Mouse (Mus musculus) liver, embryonic 13.5 days (tissue): ENCODE results near the gene Vipr2. TPM values are rescaled to one million over a fixed set of nuclear protein-coding genes. Genes with fewer than 3 reads are reported as not detected.

Experiments
- ATAC-seq: fragments of 200-750 bp; cut with Nextera tagmentation; 2 replicates; pipeline ENCODE4 v1.8.0; 2017; ENCODE audit warnings: low read depth, mild to moderate bottlenecking, moderate number of reproducible peaks, moderate library complexity
- DNase-seq: peaks from one replicate; pipeline ENCODE4 v3.0.0; 2022
- H3K27ac ChIP-seq: fragments of 300-500 bp; sonication (generic); 2 replicates; pipeline ENCODE4 v1.5.1; 2015; ENCODE audit warnings: moderate library complexity, mild to moderate bottlenecking, inconsistent platforms
- H3K27me3 ChIP-seq: fragments of 300-500 bp; sonication (generic); 2 replicates; pipeline ENCODE4 v1.6.1; 2015; ENCODE audit warnings: mild to moderate bottlenecking, inconsistent platforms
- H3K36me3 ChIP-seq: fragments of 300-500 bp; sonication (generic); 2 replicates; pipeline ENCODE4 v1.6.1; 2015; ENCODE audit warnings: mild to moderate bottlenecking, inconsistent platforms
- H3K4me1 ChIP-seq: fragments of 300-500 bp; sonication (generic); replicated peaks from 2 replicates; pipeline ENCODE4 v1.6.1; 2015; ENCODE audit warnings: inconsistent platforms
- H3K4me2 ChIP-seq: fragments of 300-500 bp; sonication (generic); 2 replicates; pipeline ENCODE4 v1.6.1; 2015; ENCODE audit warnings: inconsistent platforms, mild to moderate bottlenecking, moderate library complexity
- H3K4me3 ChIP-seq: fragments of 300-500 bp; sonication (generic); replicated peaks from 2 replicates; pipeline ENCODE4 v1.5.1; 2015; ENCODE audit warnings: mild to moderate bottlenecking, inconsistent platforms
- H3K9ac ChIP-seq: fragments of 300-500 bp; sonication (generic); 2 replicates; pipeline ENCODE4 v1.6.1; 2015; ENCODE audit warnings: mild to moderate bottlenecking, inconsistent platforms
- H3K9me3 ChIP-seq: fragments of 300-500 bp; sonication (generic); replicated peaks from 2 replicates; pipeline ENCODE4 v1.6.1; 2016; ENCODE audit warnings: inconsistent platforms
- WGBS: fragments of 180-500 bp; shearing (Covaris S2); methylation state at CpG from one replicate; pipeline ENCODE4 v1.1.7; 2015; ENCODE audit not compliant: insufficient replicate concordance; 5-methylcytosine and 5-hydroxymethylcytosine counted together
- polyA plus RNA-seq: library from polyadenylated mRNA; unstranded; fragments of >200 nt; fragmentation: Nextera tagmentation; extraction: Ambion mirVana; gene quantifications from 2 replicates; pipeline ENCODE4 v1.2.1, GENCODE M21; 2015

Gene Vipr2
- polyA plus RNA-seq, 1 experiment from 2014 or later: 0.22 TPM

DNA sequence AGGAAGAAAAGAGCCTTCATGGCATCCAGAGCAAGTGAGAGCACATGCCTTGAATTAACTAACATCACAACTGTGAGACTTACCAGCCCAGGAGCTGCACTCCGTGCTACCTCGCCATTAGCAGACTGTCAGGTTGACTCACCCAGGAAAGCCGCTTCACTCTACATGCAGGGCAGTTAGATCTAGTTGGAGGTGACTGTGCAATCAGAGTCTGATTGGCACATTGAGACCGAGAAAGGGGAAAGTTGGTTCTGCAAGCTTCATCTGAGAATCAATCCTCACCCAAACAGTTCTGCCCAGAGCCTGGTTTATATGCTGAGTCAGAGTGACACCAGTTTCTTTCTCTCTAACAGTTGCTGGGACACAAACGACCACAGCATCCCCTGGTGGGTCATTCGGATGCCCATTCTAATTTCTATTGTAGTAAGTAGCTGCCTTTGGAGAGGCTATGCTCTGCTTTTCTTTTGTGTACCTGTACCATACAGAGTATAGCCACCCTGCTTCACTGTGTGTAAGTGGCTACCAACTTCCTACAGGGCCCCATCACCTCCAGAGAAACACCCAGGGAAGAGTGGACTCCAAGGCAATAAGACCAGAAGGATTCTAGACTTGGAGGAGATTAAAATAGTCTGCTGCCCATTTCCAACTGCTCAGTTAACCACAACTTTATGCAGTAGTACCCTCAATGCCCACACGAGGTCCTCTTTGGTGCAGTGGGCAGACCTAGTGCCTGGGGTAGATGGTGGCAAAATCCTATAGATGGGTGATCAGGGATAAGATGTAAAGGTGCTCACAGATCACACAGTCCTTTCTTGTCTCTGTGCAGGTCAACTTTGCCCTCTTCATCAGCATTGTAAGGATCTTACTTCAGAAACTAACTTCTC lies 61.0 kb downstream of the Vipr2 start:
- no peaks in the 10 kb centered on the region for H3K36me3 ChIP-seq
- no peak overlapping the region for H3K27ac ChIP-seq
- ATAC-seq: no peak
- no peak overlapping the region for H3K4me3 ChIP-seq
- H3K4me1 ChIP-seq: no peaks in the 10 kb centered on the region
- no peaks in the 10 kb centered on the region for H3K9me3 ChIP-seq
- no peaks in the 10 kb centered on the region for H3K27me3 ChIP-seq
- 43% methylated on average over 7 of the region's 7 CpGs for whole genome bisulfite sequencing
- no peak overlapping the region for H3K9ac ChIP-seq
- no peak for DNase-seq
- H3K4me2 ChIP-seq: no peak overlapping the region

DNA sequence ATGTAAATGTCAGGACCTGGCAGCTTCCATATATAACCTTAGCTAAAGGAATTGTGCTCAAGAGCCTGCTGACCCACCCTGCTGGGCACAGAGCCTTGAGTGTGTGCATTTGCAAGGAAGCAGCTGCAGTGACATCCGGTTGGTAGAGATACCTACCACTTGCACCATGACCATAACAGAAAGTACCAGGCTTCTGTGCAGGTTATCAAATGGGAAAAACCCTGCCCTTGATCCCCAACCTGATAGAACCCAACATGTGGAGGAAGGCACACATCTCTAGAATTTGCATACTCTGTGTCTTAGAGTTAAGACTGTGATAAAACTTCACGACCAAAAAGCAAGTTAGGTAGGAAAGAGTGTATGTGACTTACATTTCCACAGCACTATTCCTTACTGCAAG lies 63.1 kb downstream of the Vipr2 start:
- Histone ChIP-seq H3K4me2 (no peak overlapping the region), H3K4me3 (no peak overlapping the region), H3K27ac (no peak overlapping the region), H3K9ac (no peak overlapping the region), H3K36me3 (no peaks in the 10 kb centered on the region), H3K4me1 (no peaks in the 10 kb centered on the region), H3K9me3 (no peaks in the 10 kb centered on the region), H3K27me3 (no peaks in the 10 kb centered on the region)
- ATAC-seq (no peak), DNase-seq (no peak)
- WGBS: 62% methylated on average over 2 of the region's 2 CpGs

GRCm38 (mm10) chr12:116141816-116142215 lies 64.3 kb downstream of the Vipr2 start:
- Histone ChIP-seq H3K36me3 (no peaks in the 10 kb centered on the region), H3K4me2 (no peak overlapping the region), H3K4me3 (no peak overlapping the region), H3K4me1 (no peaks in the 10 kb centered on the region), H3K9me3 (no peaks in the 10 kb centered on the region), H3K9ac (no peak overlapping the region), H3K27ac (no peak overlapping the region), H3K27me3 (no peaks in the 10 kb centered on the region)
- DNase-seq (no peak), ATAC-seq (no peak)
- WGBS: 24% methylated on average over 2 of the region's 2 CpGs

- no peak overlapping the region for H3K27ac ChIP-seq
- no peak overlapping the region for H3K9ac ChIP-seq
- DNase-seq: no peak
- no peaks in the 10 kb centered on the region for H3K36me3 ChIP-seq
- 52% methylated on average over 3 of the region's 3 CpGs for WGBS
- H3K9me3 ChIP-seq: no peaks in the 10 kb centered on the region
- H3K4me3 ChIP-seq: no peak overlapping the region
- H3K27me3 ChIP-seq: no peaks in the 10 kb centered on the region
- H3K4me1 ChIP-seq: no peaks in the 10 kb centered on the region
- ATAC-seq: no peak
- no peak overlapping the region for H3K4me2 ChIP-seq
Observed at GRCm38 (mm10) chr12:116142464-116142863, 64.9 kb downstream of the Vipr2 start.

- H3K9me3 ChIP-seq: no peaks in the 10 kb centered on the region
- H3K36me3 ChIP-seq: no peaks in the 10 kb centered on the region
- H3K4me3 ChIP-seq: no peak overlapping the region
- DNase-seq (no peak), ATAC-seq (peak; percentile 39)
- WGBS: 19% methylated on average over 5 of the region's 5 CpGs
- no peak overlapping the region for H3K9ac ChIP-seq
- no peak overlapping the region for H3K4me2 ChIP-seq
- H3K4me1 ChIP-seq: no peaks in the 10 kb centered on the region
- no peak overlapping the region for H3K27ac ChIP-seq
- H3K27me3 ChIP-seq: no peaks in the 10 kb centered on the region
Observed at GRCm38 (mm10) chr12:116145246-116145645, 67.7 kb downstream of the Vipr2 start.

- ATAC-seq: 0 out of 2 replicates have a peak, but pooled peaks have one; percentile 6
- 64% methylated on average over 1 of the region's 1 CpGs for WGBS
- Histone ChIP-seq H3K4me3 (no peak overlapping the region), H3K9ac (no peak overlapping the region), H3K27ac (no peak overlapping the region), H3K4me1 (no peaks in the 10 kb centered on the region), H3K36me3 (no peaks in the 10 kb centered on the region), H3K4me2 (no peak overlapping the region), H3K27me3 (no peaks in the 10 kb centered on the region), H3K9me3 (no peaks in the 10 kb centered on the region)
- no peak for DNase-seq
Observed at GRCm38 (mm10) chr12:116145686-116146085, 68.2 kb downstream of the Vipr2 start.

GRCm38 (mm10) chr12:116146996-116147634 lies 69.6 kb downstream of the Vipr2 start:
- no peak for ATAC-seq
- Histone ChIP-seq H3K4me2 (no peak overlapping the region), H3K9ac (no peak overlapping the region), H3K27ac (no peak overlapping the region), H3K4me3 (no peak overlapping the region), H3K36me3 (no peaks in the 10 kb centered on the region), H3K27me3 (no peaks in the 10 kb centered on the region), H3K4me1 (no peaks in the 10 kb centered on the region), H3K9me3 (no peaks in the 10 kb centered on the region)
- no peak for DNase-seq
- 65% methylated on average over 8 of the region's 8 CpGs for WGBS

- no peak for ATAC-seq
- H3K4me2 ChIP-seq: no peak overlapping the region
- H3K4me1 ChIP-seq: no peaks in the 10 kb centered on the region
Observed at GRCm38 (mm10) chr12:116152866-116153428, 75.4 kb downstream of the Vipr2 start.

DNA sequence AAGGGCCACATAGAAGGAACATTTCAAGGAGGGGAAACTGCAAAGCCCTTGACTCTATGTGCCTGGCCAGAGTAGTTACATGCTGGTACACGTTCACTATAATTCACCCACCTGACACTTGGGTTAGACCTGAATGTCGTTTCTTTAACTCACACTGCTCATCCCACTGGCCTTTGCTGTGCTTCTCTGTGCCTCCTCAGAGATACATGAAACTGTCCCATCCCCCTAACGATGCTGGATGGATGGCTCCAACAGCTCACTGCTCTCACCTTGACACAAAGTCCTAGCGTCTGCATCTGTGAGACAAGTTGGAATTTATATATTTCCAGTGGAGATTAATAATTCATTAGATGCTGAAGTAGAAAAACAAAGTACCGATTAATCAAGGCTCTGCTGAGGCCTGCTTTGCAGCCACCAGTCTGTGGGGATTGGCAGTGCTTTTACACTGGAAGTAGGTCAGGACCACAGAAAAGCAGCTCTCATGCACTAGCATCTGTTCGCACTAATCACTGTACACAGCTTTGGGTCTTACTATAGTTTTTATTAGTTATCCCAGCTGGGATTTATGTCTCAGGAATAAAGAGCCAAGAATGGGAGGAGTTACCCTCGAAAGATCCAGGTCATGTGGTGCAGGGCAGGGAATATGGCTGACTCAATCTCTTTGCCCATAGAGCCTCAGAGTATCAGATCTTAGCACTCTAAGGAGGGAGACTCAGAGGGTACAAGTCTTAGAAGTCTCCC lies 79.4 kb downstream of the Vipr2 start:
- DNase-seq: no peak
- Histone ChIP-seq H3K27ac (no peak overlapping the region), H3K4me2 (no peak overlapping the region), H3K4me3 (no peak overlapping the region), H3K9ac (no peak overlapping the region), H3K4me1 (no peaks in the 10 kb centered on the region), H3K9me3 (no peaks in the 10 kb centered on the region), H3K36me3 (no peaks in the 10 kb centered on the region), H3K27me3 (no peaks in the 10 kb centered on the region)
- ATAC-seq: no peak
- 61% methylated on average over 7 of the region's 7 CpGs for WGBS

More at GRCm38 (mm10) chr12:116152866-116153428, 75.4 kb downstream of the Vipr2 start:
- DNase-seq: no peak
- no peak overlapping the region for H3K27ac ChIP-seq
- no peaks in the 10 kb centered on the region for H3K36me3 ChIP-seq
- H3K27me3 ChIP-seq: no peaks in the 10 kb centered on the region
- H3K4me3 ChIP-seq: no peak overlapping the region
- H3K9me3 ChIP-seq: no peaks in the 10 kb centered on the region
- no peak overlapping the region for H3K9ac ChIP-seq
- WGBS: 65% methylated on average over 9 of the region's 9 CpGs

DNA sequence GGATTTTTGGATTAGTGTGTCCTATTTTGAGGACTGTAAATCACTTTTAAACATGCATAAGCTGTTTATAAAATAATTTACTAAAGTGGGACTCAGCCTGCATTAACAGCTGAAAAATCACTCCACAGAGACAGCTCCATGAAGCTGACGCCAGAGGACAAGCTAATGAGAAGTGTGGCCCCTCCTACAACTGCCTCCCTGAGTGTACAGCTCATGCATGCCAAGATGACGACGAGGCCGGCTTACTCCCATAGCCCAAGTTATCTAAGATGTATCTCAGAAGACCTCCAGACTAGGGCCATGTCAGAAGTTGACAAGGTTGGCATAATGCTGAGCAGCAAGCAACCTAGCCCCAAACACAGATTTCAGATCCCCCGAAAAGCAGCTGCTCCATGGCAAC lies 81.7 kb downstream of the Vipr2 start:
- DNase-seq (no peak), ATAC-seq (no peak)
- Histone ChIP-seq H3K9ac (no peak overlapping the region), H3K4me3 (no peak overlapping the region), H3K36me3 (no peaks in the 10 kb centered on the region), H3K4me1 (no peaks in the 10 kb centered on the region), H3K27ac (no peak overlapping the region), H3K4me2 (no peak overlapping the region), H3K27me3 (no peaks in the 10 kb centered on the region), H3K9me3 (no peaks in the 10 kb centered on the region)
- 68% methylated on average over 5 of the region's 5 CpGs for WGBS

GRCm38 (mm10) chr12:116159695-116160094 lies 82.2 kb downstream of the Vipr2 start:
- H3K27me3 ChIP-seq: no peaks in the 10 kb centered on the region
- no peak overlapping the region for H3K27ac ChIP-seq
- DNase-seq: no peak
- no peak overlapping the region for H3K4me2 ChIP-seq
- no peaks in the 10 kb centered on the region for H3K36me3 ChIP-seq
- no peaks in the 10 kb centered on the region for H3K9me3 ChIP-seq
- no peak overlapping the region for H3K9ac ChIP-seq
- no peak for ATAC-seq
- WGBS: 60% methylated on average over 2 of the region's 2 CpGs
- no peaks in the 10 kb centered on the region for H3K4me1 ChIP-seq
- no peak overlapping the region for H3K4me3 ChIP-seq
